Mouse (Mus musculus) thymus, adult 2 months (tissue): ENCODE data around the gene Aarsd1. TPM values are rescaled to one million over a fixed set of nuclear protein-coding genes. Genes with fewer than 3 reads are reported as not detected.
"Not testable (repeated sequence)": the region's sequence is repeated elsewhere in the genome, so short reads cannot be mapped to it uniquely, and the experiment has no call there.

Source experiments
- DNase-seq: peaks from one replicate; pipeline ENCODE4 v3.0.0; 2021
- H3K27ac ChIP-seq: fragments of 200-500 bp; 2 replicates; pipeline ENCODE4 v1.5.1; 2012; ENCODE audit warnings: low read length, control low read depth; ENCODE audit not compliant: control insufficient read depth, insufficient read depth
- H3K27me3 ChIP-seq: fragments of 200-500 bp; 2 replicates; pipeline ENCODE4 v1.6.1; 2012; ENCODE audit warnings: mild to moderate bottlenecking, low read length, moderate library complexity, mixed read lengths; ENCODE audit not compliant: control insufficient read depth, insufficient read depth
- H3K36me3 ChIP-seq: fragments of 200-500 bp; 2 replicates; pipeline ENCODE4 v1.6.1; 2012; ENCODE audit warnings: mild to moderate bottlenecking, low read length, moderate library complexity; ENCODE audit not compliant: control insufficient read depth, insufficient read depth
- H3K4me1 ChIP-seq: fragments of 200-500 bp; replicated peaks from 2 replicates; pipeline ENCODE4 v1.6.1; 2012; ENCODE audit warnings: low read length; ENCODE audit not compliant: control insufficient read depth, insufficient read depth
- H3K4me3 ChIP-seq: fragments of 200-500 bp; 2 replicates; pipeline ENCODE4 v1.5.1; 2012; ENCODE audit warnings: mild to moderate bottlenecking, low read length, control low read depth, moderate library complexity; ENCODE audit not compliant: control insufficient read depth, insufficient read depth
- CTCF ChIP-seq: fragments of 200-500 bp; IDR thresholded peaks from 2 replicates; pipeline ENCODE4 v1.5.1; 2012; ENCODE audit warnings: mild to moderate bottlenecking, control low read depth, low read length, moderate library complexity, borderline replicate concordance; ENCODE audit not compliant: control insufficient read depth, poor library complexity, insufficient read depth; ENCODE audit errors: extremely low read depth
- POLR2A ChIP-seq: fragments of 200-500 bp; IDR thresholded peaks from 2 replicates; pipeline ENCODE4 v1.6.1; 2012; ENCODE audit warnings: mild to moderate bottlenecking, low read length, control low read depth, moderate library complexity; ENCODE audit not compliant: control insufficient read depth, poor library complexity, insufficient read depth; ENCODE audit errors: extremely low read depth
- WGBS: fragments of 180-500 bp; shearing (Covaris S2); methylation state at CpG from one replicate; pipeline ENCODE4 v1.1.7; 2018; 5-methylcytosine and 5-hydroxymethylcytosine counted together
- polyA plus RNA-seq: library from polyadenylated mRNA; depleted of rRNA; stranded (reverse); fragments of >200 nt; gene quantifications from 2 replicates; pipeline ENCODE4 v1.2.3, GENCODE M21; 2012

The Aarsd1 gene
- polyA plus RNA-seq, 1 experiment = 33.4 TPM

GRCm38 (mm10) chr11:101454702-101455101, 37.3 kb upstream of the Aarsd1 start:
- Histone ChIP-seq H3K4me3 (no peak overlapping the region), H3K36me3 (peaks cover 20% of the 10 kb centered on the region), H3K27me3 (no peaks in the 10 kb centered on the region), H3K4me1 (peaks cover 2% of the 10 kb centered on the region; the same call in 1 of the 2 replicates), H3K27ac (no peak overlapping the region)
- TF ChIP-seq CTCF = no peak
- TF ChIP-seq POLR2A = no peak
- WGBS = 88% methylated on average over 6 of the region's 6 CpGs
- DNase-seq = no peak

DNA sequence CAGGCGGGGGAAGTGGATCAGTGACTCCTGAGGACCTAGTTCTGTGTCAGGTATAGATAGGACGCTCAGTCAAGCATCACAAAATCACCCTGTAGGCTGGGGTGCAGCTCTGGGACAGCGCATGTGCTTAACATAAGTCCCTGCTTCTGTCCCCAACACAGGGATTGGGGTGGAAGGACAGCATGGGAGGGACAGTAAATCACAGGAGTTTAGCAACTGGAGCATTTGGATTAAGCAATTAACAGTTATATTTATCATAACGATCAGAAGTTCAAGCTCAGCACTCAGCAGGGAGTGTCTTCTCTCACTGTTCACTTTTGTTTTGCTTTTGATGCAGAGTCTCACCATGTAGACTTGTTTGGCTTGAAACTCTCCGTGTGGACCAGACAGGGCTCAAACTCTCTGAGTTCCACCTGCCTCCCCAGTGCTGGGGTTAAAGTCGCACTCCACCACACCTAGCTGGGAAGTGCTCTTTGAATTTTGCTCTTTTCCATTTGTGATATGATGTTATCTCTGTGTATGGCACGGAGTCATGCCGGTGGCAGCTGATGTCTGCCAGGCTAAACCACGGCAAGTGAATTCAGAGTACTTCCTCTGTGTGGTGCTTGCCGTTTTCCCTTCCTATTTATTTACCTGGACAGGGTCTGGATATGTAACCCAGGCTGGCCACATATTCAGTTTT, 34.8 kb upstream of the Aarsd1 start:
- 53% methylated on average over 10 of the region's 10 CpGs for WGBS
- peaks cover 16% of the 10 kb centered on the region for H3K4me1 ChIP-seq
- DNase-seq = no peak
- peaks cover 1% of the 10 kb centered on the region; the same call in 1 of the 2 replicates for H3K36me3 ChIP-seq
- H3K27me3 ChIP-seq = no peaks in the 10 kb centered on the region
- H3K27ac ChIP-seq = no peak overlapping the region
- TF ChIP-seq CTCF (no peak), POLR2A (no peak)
- H3K4me3 ChIP-seq = no peak overlapping the region

DNA sequence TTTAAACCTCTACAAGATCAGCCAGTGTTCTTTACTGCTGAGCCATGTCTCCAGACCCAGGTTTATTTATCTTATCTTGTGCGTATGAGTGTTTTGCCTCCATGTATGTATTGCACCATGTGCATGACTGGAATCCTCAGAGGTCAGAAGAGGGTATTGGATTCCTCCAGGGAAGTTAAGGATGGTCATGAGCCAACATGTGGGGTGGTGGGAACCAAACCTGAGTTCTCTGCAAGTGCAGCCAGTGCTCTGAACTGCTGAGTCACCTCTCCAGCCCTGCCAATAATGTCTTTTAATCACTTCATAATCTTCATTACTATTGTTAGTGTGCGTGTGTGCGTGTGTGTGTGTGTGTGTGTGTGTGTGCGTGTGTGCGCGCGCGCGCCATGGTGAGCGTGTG, 34.1 kb upstream of the Aarsd1 start:
- Histone ChIP-seq H3K27ac (no peak overlapping the region), H3K4me1 (peaks cover 16% of the 10 kb centered on the region), H3K27me3 (no peaks in the 10 kb centered on the region), H3K36me3 (no peaks in the 10 kb centered on the region), H3K4me3 (no peak overlapping the region)
- no peak for DNase-seq
- TF ChIP-seq POLR2A (no peak), CTCF (no peak)
- WGBS = 94% methylated on average over 10 of the region's 10 CpGs

DNA sequence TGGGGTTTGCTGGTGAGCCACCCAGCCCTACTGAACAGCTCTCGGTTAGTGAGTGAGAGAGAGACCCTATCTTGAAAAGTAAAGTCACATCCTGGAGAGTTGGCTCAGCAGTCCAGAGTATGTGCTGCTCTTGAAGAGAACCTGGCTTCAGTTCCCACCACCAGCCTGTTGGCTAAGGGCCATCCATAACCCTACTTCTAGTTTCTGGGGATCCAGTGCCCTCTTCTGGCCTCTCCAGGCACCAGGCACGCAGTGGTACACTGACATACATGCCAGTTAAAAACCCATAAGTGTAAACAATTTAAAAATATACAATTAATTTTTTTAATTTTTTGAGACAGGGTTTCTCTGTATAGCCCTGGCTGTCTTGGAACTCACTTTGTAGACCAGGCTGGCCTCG, 33.0 kb upstream of the Aarsd1 start:
- 86% methylated on average over 3 of the region's 3 CpGs for WGBS
- TF ChIP-seq POLR2A = no peak
- no peak for TF ChIP-seq CTCF
- H3K4me1 ChIP-seq = peaks cover 16% of the 10 kb centered on the region
- H3K27me3 ChIP-seq = no peaks in the 10 kb centered on the region
- no peak overlapping the region for H3K4me3 ChIP-seq
- DNase-seq = peak; percentile 36
- no peaks in the 10 kb centered on the region for H3K36me3 ChIP-seq
- no peak overlapping the region for H3K27ac ChIP-seq

DNA sequence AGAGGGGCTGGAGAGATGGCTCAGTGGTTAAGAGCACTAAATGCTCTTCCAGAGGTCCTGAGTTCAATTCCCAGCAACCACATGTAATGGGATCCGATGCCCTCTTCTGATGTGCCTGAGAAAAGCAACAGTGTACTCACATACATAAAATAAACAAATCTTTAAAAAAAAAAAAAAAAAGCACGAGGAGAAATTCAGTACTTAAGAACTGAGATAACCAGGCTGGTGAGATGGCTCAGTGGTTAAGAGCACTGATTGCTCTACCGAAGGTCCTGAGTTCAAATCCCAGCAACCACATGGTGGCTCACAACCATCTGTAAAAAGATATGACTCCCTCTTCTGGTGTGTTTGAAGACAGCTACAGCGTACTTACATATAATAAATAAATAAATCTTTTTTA, 32.2 kb upstream of the Aarsd1 start:
- peaks cover 16% of the 10 kb centered on the region for H3K4me1 ChIP-seq
- not testable (repeated sequence) for H3K36me3 ChIP-seq, DNase-seq, H3K27ac ChIP-seq, H3K27me3 ChIP-seq, H3K4me3 ChIP-seq
- WGBS = 76% methylated on average over 4 of the region's 4 CpGs

DNA sequence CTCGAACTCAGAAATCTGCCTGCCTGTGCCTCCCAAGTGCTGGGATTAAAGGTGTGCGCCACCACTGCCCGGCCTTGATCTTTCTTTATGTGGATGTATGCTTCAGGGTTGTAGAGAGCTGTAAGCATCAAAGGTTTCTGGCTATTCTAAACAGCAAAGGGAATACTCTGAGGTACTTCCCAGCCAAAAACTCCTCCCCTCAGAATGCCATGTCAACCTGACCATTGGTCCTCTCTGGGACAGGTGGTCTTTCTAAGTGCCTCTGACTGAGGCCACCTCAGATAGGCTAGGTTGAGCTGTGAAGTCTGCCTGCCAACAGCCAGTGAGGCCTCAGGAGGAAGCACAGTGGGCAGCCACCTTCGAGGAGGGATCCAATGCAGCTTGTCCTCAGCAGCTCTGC, 31.5 kb upstream of the Aarsd1 start:
- TF ChIP-seq CTCF (no peak), POLR2A (no peak)
- Histone ChIP-seq H3K36me3 (peaks cover 13% of the 10 kb centered on the region), H3K4me3 (peak overlapping the region; percentile 96), H3K27ac (peak overlapping the region; percentile 90), H3K4me1 (peaks cover 16% of the 10 kb centered on the region), H3K27me3 (no peaks in the 10 kb centered on the region)
- WGBS = 9% methylated on average over 4 of the region's 4 CpGs
- no peak for DNase-seq

GRCm38 (mm10) chr11:101448274-101448746, 30.9 kb upstream of the Aarsd1 start, which contains the start of gene Ifi35:
Gene Ifi35 (plus strand): TSS chr11:101448407.
- peak within 1 kb of the TSS; percentile 96 for H3K4me3 ChIP-seq
- peak within 1 kb of the TSS; percentile 90 for H3K27ac ChIP-seq
- TF ChIP-seq CTCF (no peak), POLR2A (peak; percentile 59; the same call in 1 of the 2 replicates)
- peaks cover 18% of the 10 kb centered on the region for H3K36me3 ChIP-seq
- H3K4me1 ChIP-seq = peaks cover 16% of the 10 kb centered on the region
- peak; percentile 76 for DNase-seq
- under 1% methylated on average over 10 of the region's 10 CpGs for WGBS
- H3K27me3 ChIP-seq = no peaks in the 10 kb centered on the region

DNA sequence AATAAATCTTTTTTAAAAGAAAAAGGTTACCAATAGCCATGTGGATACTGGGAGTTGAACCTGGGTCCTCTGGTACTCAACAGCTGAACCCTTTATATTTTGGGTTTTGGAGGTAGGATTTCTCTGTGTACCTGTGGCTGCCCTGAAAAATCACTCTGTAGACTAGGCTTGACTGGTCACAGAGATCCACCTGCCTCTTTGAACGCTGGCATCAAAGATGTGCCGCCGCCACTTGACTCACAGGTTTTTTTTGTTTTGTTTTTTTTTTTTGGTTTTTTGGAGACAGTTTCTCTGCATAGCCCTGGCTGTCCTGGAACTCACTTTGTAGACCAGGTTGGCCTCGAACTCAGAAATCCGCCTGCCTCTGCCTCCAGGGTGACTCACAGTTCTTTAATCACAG, 30.4 kb upstream of the Aarsd1 start:
- Histone ChIP-seq H3K4me3 (peak overlapping the region; percentile 96; the same call in 1 of the 2 replicates), H3K27me3 (no peaks in the 10 kb centered on the region), H3K36me3 (peaks cover 19% of the 10 kb centered on the region), H3K27ac (peak overlapping the region; percentile 90), H3K4me1 (peaks cover 16% of the 10 kb centered on the region)
- WGBS = 27% methylated on average over 5 of the region's 5 CpGs
- no peak for TF ChIP-seq POLR2A
- TF ChIP-seq CTCF = no peak
- DNase-seq = no peak

- not testable (repeated sequence) for DNase-seq, H3K4me3 ChIP-seq, H3K27ac ChIP-seq, H3K27me3 ChIP-seq
- Histone ChIP-seq H3K36me3 (peaks cover 19% of the 10 kb centered on the region), H3K4me1 (peaks cover 14% of the 10 kb centered on the region)
- 89% methylated on average over 8 of the region's 8 CpGs for WGBS
Observed at GRCm38 (mm10) chr11:101446860-101447259, 29.4 kb upstream of the Aarsd1 start.
